Mouse (Mus musculus): ENCODE results near the gene Trmt5. TPM values are rescaled to one million over a fixed set of nuclear protein-coding genes. Genes with fewer than 3 reads are reported as not detected.
A peak's percentile ranks its signal among the peaks of the same experiment; 100 is the strongest.

Gene Trmt5
- 10 to 100 TPM; 15.0 to 18.6 (median 15.2) TPM for polyA plus RNA-seq (2017; shearing (Covaris generic))

DNA sequence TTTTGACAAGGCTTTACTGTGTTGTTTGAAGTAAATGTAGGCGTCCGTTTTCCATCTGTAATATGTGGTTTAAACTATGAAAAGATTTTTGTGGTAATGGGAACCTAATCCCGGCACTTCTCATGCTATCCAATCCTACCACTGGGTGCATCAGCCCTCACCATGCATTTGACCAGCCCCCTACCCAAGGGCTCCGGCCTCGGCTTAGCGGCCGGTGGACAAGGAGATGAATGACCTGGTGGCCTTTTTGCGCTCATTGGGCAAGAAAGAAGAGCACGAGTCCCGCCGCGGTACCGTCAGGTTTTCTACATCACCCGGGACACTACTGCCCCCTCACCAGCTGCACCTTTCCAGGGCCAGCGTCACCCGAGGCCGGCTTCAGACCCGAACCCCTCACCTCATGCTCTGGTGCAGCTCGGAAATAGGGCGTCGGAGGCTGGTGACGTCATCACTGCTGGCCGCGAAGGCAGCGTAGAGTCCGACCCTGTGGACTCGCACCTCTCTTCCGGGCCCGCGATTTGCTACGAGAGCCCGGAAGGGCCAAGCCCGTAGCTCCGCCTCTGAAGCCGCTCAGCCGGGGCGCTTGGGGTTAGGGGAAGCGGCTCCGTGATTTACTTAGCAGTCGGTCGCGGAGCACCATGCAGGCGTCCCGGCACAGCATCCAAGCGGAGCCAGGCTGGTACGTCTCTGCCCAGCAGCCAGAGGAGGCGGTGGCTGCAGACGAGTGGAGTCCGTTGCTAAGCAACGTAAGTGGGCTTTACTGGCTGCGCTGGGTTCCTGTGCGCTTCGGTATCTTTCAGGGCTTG, at the start of gene Trmt5, which contains the start of gene Slc38a6:
Gene Trmt5, minus strand, starts transcription at position 424 of the 806 bp plus-strand sequence.
Gene Slc38a6, plus strand, starts transcription at position 493 of the 806 bp plus-strand sequence.
- peak; percentile 90 for ATAC-seq

DNA sequence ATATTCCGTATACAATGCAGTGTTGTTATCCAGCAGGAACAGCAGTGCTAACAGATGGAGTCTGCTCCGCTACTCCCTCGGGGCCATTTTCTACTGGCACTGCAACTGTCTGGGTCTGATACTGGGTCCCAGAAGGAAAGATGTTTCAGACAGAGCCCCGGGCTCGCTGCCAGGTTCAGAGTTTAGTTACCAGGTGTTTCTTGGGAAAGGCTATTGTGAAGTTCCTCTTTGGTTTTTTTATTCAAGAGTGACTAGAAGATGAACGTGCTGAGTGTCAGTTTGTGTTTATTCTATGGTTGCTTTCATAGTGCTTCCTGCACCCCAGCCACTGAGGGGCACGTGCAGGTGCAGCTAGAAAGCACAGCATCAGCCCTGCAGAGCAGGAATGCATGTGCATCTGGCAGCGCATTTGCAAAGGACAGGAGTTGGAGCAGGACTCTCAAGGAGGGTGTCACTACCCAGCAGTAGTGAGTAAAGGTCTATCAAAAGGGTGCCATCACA, 47.6 kb upstream of the Trmt5 start:
- no peak for ATAC-seq

DNA sequence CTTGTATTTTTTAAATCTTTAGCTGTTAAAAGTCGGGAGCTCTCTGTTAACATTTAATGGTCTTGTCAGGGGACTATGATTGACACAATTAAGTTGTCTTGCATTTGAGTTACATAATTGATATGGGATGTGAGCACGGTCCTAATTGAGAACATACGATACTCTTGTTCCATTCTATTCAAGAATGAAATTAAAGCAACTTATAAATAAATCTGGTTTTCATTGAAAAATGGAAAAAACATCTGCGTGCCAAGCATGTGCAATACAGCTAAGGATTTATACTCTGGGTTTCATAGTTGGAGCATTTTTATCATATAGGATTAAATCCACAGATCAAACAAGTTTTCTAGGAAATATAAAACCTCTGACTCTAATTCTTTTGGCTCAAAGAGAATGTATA, 46.2 kb upstream of the Trmt5 start:
- no peak for ATAC-seq

DNA sequence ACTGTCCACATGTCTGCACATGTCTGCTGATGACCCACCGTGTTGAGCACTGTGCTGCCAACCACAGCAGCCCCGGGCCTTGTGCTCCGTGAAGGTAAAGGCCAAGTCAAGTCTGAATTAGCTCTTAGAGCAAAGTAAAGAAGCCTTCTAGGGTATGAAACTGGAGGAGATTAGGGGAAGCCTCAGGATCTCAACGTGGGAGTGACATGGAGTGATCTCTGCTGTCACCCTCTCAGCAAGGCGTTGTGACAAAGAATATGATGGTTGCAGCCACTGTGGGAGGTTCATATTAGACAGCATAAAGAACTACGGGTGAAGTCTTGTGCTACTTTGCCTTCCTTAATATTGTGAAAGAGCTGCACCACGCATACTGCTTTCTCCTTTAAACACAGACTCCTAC, 43.7 kb upstream of the Trmt5 start:
- ATAC-seq: no peak

DNA sequence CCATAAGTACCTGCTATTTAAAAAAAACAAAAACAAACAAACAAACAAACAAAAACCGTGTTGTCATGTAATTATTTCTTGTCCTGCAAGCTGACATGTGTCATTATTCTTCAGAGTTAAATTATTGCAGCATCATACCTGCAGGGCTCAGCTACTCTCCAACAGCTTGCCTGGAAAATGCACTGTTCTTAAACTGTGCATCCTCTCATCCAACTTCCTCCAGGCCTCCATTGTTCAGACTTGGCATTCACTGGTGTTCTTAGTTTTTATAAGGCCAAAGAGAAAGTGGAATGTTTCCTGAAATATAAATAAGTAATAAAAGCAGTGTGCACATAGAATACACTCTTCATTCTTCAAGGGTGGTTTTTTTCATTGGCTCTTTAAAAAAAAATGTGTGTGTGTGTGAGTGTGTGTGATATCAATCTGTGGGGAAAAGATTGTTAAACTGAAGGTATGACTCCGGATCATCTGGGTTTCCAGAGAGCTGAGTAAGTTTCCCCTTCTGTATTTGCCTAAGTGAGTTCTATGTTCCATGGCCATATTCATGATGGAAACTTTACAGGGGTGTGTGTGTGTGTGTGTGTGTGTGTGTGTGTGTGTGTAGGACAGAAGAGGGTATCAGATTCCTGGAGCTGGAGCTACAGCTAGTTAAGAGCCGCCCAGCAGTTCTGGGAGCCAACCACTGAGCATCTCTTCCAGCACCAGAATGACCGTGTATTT, 42.1 kb upstream of the Trmt5 start:
- no peak for ATAC-seq

DNA sequence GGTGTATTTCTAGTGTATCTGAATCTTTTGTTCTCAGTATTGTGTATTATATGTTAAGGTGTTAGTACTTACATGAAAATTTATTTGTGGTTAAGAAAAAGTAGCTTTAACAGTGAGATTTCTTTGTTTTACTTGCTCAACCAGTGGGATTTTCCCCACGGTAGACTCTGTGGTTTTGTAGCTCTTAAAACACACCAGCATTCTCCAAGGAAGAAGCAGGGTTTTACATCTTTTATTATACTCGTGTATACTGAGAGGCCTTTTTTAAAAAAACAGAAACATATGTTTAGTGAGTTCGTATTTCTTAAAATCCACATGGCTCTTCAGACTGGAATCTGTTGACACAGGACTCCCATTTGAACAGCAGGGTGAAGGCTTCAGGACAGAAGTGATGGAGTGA, 40.9 kb upstream of the Trmt5 start:
- ATAC-seq: peak; percentile 35

DNA sequence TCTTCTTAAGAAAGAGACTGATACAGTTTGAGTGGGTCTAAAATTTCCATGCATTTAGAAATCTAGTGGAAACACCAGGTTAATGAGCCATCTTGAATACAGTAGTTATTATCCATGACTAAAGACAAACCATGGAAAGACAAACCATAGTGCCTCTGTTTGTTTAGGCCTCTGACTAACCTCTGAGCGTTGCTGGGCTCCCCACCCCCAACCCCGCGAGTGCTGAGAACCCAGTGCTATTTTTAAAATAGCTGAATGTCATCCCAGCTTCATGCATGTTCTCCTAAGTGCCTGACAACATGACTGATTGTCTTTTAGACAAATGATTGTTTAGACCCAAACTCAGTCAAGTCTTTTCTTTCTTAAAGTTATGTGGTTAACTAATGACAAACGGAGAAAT, 39.1 kb upstream of the Trmt5 start:
- no peak for ATAC-seq

DNA sequence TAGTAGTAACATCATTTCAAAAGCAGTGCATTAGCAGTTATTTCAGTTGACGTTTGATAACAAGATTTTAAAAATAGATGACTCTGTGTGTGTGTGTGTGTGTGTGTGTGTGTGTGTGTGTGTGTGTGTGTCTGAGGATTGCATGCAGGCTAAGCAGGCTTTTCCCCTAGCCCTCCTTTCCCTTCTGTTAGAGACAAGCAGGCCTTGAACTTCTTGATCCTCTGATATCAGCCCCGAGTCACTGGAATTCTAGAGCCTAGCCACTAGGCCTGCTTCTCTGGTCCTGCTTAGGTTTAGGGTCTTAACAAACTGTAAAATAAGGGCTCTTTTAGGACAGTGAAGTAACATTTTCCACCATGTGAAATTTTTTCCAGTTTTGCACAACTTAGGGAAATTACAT, 38.7 kb upstream of the Trmt5 start:
- no peak for ATAC-seq

DNA sequence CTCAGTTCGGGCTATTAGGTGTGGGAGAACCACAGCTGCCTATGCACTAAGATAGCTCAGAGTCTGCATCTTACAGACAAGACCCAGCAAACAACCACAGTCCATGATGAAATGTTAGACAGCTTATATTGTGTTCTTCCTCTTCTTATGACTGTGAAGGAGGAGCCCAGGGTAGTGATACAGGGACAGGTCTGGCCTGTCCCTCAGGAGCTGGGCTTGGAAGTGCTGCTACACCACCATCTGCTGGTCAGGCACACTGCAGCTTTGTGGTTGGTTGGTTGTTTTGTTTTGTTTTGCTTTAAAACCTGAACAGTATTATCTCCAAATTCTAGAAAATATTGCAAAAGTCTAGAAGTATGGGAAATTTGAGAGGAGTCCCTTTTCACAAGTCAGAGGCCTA, 38.2 kb upstream of the Trmt5 start:
- ATAC-seq: no peak

DNA sequence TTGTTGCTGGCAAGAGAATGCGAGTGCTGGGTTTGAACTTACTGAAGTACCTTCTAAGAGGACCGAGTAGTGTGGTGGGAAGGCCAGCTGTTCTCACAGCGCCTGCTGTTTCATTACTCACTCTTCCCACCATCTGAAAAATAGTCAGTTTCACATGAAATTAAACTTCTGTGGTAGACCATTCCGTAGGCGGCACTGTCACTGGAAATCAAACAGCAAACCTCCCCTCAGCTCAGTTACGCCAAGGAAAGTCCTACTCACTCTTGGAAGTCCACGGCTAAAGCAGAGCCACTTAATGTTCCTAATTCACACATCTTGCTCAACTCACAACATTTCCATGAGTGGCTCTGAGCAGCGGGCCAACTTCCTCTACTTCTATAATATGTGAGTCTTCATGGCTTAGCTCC, 37.7 kb upstream of the Trmt5 start:
- no peak for ATAC-seq

DNA sequence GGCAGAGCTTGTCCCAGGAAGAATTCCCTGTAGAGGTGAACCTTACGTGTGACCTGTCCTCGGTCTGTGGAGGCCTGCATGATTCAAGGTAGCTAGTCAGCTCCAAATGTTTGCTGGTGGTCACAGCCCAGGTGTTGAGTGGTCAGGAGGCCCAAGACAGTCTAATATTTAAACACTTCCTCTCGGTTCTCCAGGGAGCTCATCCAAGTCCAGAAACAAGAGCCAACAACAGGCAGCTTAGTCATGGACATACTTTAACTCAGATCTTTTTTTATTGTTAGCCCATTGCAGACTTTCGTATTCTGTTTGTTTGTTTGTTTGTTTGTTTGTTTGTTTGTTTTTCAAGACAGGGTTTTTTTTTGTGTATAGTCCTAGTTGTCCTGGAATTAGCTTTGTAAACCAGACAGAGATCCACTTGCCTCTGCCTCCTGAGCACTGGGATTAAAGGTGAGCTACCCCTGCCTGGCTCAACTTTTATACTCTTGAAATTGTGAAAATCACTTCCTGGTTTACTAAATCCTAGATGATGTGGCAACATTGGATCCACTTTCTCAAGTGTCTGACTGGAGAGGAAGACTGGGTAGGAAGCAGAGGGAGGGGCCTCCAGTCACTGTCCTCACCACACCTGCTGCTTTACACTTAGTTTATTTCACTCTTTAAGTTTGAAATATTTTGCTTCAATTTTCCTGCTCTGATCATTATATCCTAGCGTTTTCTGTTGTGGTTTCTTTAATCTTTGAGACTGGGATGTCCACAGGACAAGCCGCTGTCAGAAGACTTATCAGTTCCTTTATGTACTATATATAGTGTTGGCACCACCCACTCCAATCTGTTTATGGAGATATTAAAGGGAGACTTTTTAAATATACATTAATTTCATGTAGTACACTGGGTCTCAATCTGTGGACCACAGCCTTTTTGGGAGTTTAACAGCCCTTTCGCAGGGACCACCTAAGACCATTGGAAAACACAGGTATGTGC, 31.5 kb upstream of the Trmt5 start:
- ATAC-seq: no peak

DNA sequence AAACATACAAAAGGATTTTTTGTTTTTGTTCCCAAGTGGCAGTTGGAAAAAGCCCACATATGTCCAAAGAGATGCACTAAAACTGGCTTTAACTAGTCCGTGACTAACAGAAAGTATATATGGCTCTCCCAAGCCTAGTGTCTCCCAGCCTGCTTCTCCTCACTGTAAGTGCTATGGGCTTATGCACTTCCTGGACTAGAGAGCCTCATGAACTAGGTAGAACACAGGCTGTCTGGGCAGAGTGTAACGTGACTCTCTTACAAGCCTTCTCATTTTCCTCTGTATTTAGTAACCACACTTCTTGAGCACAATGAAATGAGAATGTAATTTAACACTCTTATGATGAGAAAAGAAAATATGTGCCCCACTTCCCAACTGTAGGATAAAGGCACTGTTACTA, 22.2 kb upstream of the Trmt5 start:
- ATAC-seq: no peak

DNA sequence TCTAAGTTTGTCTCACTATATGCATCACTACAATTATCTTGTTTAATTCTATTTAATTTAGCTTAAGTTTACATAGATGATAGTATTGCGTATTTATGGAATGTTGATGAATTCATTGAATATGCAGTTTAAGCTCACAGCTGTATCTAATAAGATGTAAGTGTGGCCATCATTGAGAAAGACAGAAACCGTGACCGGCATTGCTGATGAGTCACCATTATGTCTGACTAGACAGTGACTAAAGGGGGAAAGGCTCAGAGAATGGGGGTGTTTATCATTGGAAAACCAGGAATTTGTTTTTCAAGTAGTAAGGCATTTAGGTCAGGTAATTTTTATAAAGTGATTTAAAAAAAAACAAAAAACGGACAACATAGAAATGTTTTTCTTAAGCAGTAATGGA, 21.2 kb upstream of the Trmt5 start:
- no peak for ATAC-seq

DNA sequence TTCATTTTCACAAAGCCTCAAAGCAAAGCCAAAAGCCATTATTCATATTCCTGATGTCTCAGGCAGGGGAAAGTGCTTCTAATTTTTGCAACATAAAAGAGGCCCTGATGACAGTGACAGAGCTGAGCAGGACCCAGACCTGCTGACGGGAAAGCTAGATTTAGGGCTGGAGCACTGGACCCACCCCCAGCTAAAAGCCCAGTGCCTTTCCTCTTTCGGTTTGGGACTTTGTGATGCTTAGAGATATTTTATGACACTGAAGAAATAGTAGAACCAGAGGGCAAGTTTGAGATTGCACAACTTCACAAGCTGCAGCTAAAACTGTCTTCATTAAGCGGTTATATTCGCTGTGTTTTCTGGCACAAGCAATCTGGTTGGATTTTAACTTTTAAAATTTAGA, 18.1 kb upstream of the Trmt5 start:
- ATAC-seq: no peak

DNA sequence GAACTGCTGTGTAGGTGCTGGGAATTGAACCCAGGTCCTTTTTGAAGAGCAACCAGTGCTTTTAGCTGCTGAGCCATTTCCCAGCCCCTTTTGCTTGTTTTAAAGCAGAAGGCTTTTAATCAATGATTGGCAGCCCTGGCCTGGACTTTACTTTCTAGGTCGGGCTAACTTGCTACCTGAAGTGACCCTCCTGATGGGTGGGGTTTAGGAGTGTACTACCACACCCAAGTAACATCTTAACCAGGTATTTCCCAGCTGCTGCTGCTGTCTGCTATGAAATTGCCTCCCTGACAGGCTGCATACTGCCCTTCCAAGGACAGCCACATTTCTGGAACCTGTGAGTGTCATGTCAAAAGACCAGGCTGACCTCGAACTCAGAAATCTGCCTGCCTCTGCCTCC, 14.0 kb upstream of the Trmt5 start:
- ATAC-seq: no peak

DNA sequence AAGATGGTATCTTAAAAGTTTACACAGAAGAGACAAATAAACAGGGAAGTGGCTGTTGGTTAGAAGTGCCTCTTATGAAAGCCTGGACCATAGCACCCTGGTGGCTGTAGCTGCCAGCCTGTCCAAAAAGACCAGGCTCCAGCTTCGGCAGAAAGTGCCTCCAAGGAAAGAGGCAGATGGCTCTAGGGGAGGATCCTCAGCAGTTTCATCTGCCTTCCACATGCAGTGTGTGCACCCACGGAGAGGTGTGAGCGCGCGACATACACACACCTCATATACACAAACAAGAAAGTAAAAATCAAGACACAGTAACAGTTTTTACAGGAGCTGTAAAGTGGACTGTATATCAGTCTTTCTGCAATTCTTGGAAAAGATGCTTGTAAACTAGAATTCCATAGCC, 12.1 kb upstream of the Trmt5 start:
- no peak for ATAC-seq

DNA sequence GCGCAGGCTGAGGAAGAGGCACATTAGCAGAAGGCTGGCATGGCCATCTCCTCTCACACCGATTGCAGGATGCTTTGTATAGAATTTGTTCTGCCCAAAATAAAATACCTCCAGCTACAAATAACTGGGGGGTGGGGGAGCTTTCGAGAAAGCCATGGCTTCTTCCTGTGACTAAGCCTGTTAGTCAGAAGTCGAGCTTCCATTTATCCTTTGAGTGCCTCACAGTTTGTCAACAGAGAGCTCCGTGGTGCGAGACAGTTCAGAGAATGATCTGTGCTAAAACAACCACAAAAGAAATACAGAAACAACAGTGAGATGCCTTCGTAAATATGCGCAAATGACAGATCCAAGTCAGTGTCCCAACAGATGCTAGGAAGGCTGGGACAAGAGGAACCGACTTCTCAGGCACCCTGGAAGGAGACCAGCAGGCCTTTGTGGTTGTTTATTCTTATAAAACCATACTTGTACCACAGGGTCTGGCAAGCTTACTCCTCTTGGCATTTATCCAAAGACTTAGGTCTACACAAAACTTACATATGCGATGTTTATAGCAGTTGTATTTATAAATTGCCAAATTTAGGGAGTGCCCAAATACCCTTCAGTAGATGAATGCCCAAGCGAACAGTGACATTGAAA, 9.1 kb upstream of the Trmt5 start:
- no peak for ATAC-seq

DNA sequence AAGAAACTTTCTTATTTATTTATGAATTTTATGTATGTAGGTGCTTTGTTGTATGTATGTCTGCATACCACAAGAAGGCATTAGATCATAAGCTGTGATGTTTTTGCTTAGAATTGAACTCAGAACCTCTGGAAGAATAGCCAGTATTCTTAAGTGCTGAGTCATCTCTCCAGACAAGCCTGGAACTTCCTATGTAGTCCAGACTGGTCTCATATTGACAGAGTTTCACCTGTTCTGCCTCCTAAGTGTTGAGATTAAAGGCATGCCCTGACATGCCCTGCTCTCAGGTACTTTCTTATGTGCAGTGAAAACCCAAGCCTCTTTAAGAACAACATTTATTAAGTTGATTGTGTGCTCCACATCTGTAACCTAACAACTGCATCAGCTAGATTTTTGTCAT, 8.4 kb upstream of the Trmt5 start:
- no peak for ATAC-seq

DNA sequence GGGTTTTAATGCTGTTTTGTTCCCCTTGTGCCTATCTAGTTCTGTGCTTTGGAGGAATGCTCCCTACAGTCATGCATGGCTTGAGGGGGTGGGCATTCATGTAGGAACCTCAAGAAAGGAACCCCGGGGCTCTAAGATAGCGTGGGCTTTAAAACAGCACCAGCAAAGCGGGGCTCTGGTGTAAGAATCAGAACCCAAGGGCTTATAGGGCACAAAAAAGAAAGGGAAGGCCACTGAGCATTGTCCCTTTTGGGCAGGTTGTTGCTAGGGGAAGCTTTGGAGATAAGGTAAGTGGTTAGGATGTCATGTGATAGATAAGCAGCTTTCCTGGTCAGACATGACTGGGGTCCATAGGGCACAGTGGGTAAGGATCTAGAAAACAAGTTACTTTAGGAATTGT, 2.1 kb upstream of the Trmt5 start:
- ATAC-seq: no peak

DNA sequence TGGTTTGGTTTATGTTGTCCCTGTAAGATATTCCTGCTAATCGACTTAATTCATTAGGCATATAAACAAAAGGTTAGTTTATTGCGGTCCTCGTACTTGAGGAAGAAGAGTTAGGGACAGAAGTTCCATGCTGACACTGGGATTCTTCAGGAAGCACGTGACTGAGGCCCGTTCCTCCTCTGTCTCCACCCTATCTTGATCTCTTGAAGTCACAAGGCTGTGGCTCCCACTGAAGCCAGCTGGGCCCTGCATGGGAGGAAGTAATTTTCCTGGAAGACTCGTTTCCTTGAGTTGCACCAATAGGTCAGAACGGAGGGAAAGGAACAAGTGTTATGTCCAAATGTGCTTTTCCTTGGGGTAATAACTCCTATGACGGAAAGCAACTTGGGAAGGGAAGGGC, 1.1 kb upstream of the Trmt5 start:
- no peak for ATAC-seq

DNA sequence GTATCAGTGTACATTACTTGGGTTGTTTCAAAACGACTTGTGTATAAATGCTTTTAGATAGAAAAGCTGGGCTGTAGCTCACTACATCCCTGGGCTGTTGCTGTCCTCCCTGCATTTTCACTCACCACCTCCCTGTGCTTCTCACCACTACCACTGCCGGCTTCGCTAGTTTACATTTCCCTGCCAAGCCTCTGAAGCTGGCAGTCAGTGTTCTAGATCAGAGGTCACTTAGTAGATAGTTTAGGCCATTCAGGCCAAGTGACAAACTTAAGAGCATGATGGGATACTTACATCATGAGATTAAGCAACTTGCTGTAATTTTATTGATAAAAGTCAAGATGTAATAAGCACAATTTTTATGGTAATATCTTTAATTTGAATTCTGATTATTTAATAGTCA, 11.6 kb downstream of the Trmt5 start:
- no peak for ATAC-seq

DNA sequence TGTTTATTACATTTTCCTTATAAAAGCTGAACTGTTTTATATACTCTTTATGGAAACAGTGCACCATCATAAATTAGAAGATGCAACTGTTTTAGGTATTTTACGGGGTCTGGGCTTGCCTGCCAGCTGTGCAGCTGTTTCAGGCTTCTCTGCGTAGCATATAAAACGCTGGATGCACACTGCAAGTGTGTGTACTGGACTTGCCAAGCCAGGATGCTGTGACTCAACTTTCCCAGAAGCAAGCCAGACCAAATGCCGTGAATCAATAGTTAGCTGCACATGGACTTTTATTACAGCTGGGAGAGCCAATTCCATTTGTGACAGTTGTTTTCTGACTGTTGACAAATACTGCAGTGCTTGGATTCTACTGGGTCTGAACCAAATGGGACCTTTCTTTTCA, 16.6 kb downstream of the Trmt5 start:
- no peak for ATAC-seq

Measured in inflammation-experienced regulatory T-cells, adult 6 months (primary cell).